Mouse (Mus musculus) liver, embryonic 14.5 days (tissue): Measurements from ENCODE around the gene Mindy4.

ENCODE experiments used
- CTCF ChIP-seq: IDR thresholded peaks from 2 replicates; pipeline ENCODE4 v1.5.1; 2016; ENCODE audit warnings: antibody characterized with exemption, low read depth, control low read depth
- EP300 ChIP-seq: IDR thresholded peaks from 2 replicates; pipeline ENCODE4 v1.6.1; 2016; ENCODE audit warnings: antibody characterized with exemption, low read depth

- TF ChIP-seq CTCF = no peak
- TF ChIP-seq EP300 = no peak
These were observed 108.8 kb downstream of the Mindy4 start for GRCm38 (mm10) chr6:55311962-55312361.
